Mouse (Mus musculus): ENCODE measurements around the gene Ctbs. TPM values are rescaled to one million over a fixed set of nuclear protein-coding genes. Genes with fewer than 3 reads are reported as not detected.

The Ctbs gene
- polyA plus RNA-seq, 1 experiment = 1.5 TPM

DNA sequence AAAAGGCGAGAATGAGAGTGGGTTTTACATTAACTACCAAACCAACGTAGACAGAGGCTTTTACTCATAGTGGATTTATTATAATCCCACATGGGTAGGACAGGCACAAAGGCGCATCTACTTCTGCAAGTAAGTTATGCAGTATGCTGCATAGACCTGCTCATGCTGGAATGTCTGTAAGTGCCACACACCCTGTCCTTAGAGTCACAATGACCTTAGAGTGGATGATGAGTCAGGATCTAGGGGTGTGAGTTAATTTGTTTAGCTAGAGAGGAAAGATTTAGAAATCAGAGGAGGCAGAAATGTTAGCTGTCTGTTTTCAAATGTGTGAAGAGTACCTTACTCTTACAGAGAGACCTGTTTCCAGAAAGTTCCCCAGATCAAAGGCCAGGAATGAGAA, 2.0 kb upstream of the Ctbs start:
- TF ChIP-seq CTCF (IDR thresholded peaks at IDR 0.05; ENCODE audit: control insufficient read depth, insufficient read depth, insufficient read length) (no peak), CEBPB (IDR thresholded peaks at IDR 0.05; ENCODE audit: low read depth) (no peak), MYOG (IDR thresholded peaks at IDR 0.05; ENCODE audit: control insufficient read depth, extremely low read depth, insufficient read length) (no peak), MAX (IDR thresholded peaks at IDR 0.05) (no peak), MYOD1 (IDR thresholded peaks at IDR 0.05; ENCODE audit: control insufficient read depth, insufficient read length, low read depth) (no peak), FOSL1 (IDR thresholded peaks at IDR 0.05; ENCODE audit: insufficient read depth, low read length, poor library complexity, severe bottlenecking) (no peak), USF1 (IDR thresholded peaks at IDR 0.05; ENCODE audit: low read depth) (no peak)
- no peaks in the 10 kb centered on the region for H3K79me2 ChIP-seq (ENCODE audit: control insufficient read depth, insufficient read depth)
- H3ac ChIP-seq (ENCODE audit: control insufficient read depth, insufficient read length, low read depth) = no peak overlapping the region
- H3K79me3 ChIP-seq (ENCODE audit: low read depth) = no peaks in the 10 kb centered on the region
- no peak overlapping the region for H3K4me3 ChIP-seq (ENCODE audit: insufficient read depth, poor library complexity, severe bottlenecking)
- H3K36me3 ChIP-seq (ENCODE audit: control insufficient read depth, insufficient read depth) = no peaks in the 10 kb centered on the region
- no peaks in the 10 kb centered on the region for H3K27me3 ChIP-seq (ENCODE audit: control insufficient read depth, insufficient read depth, insufficient read length)

GRCm38 (mm10) chr3:146448372-146448771, 1.2 kb upstream of the Ctbs start:
- no peak for TF ChIP-seq MYOG (IDR thresholded peaks at IDR 0.05; ENCODE audit: control insufficient read depth, extremely low read depth, insufficient read length)
- TF ChIP-seq FOSL1 (IDR thresholded peaks at IDR 0.05; ENCODE audit: insufficient read depth, low read length, poor library complexity, severe bottlenecking) = no peak
- TF ChIP-seq CTCF (IDR thresholded peaks at IDR 0.05; ENCODE audit: control insufficient read depth, insufficient read depth, insufficient read length) = no peak
- no peak for TF ChIP-seq USF1 (IDR thresholded peaks at IDR 0.05; ENCODE audit: low read depth)
- no peak for TF ChIP-seq MAX (IDR thresholded peaks at IDR 0.05)
- TF ChIP-seq MYOD1 (IDR thresholded peaks at IDR 0.05; ENCODE audit: control insufficient read depth, insufficient read length, low read depth) = no peak
- no peak for TF ChIP-seq CEBPB (IDR thresholded peaks at IDR 0.05; ENCODE audit: low read depth)
- Histone ChIP-seq H3K36me3 (ENCODE audit: control insufficient read depth, insufficient read depth) (no peaks in the 10 kb centered on the region), H3K4me3 (ENCODE audit: insufficient read depth, poor library complexity, severe bottlenecking) (no peak overlapping the region), H3ac (ENCODE audit: control insufficient read depth, insufficient read length, low read depth) (no peak overlapping the region), H3K79me3 (ENCODE audit: low read depth) (no peaks in the 10 kb centered on the region), H3K79me2 (ENCODE audit: control insufficient read depth, insufficient read depth) (no peaks in the 10 kb centered on the region), H3K27me3 (ENCODE audit: control insufficient read depth, insufficient read depth, insufficient read length) (no peaks in the 10 kb centered on the region)

DNA sequence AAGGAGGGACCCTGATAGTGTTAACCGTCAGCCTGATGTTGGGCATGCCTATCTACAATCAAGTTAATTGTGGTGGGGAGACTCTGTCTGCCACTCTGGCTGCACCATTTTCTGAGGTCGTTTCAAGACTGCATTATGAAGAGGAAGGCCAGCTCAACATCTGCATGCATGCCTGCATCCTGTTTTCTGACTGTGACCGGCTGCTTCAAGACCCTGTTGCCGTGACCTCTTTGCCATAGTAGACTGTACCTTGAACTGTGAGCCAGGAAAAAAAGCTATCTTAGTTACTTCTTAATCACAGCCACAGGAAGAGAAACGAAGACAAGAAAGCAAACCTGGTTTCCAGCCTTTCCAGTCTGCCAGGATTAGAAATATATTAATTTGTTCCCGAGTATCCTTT, 626 bp upstream of the Ctbs start:
- Histone ChIP-seq H3K27me3 (ENCODE audit: control insufficient read depth, insufficient read depth, insufficient read length) (no peaks in the 10 kb centered on the region), H3ac (ENCODE audit: control insufficient read depth, insufficient read length, low read depth) (no peak overlapping the region), H3K4me3 (ENCODE audit: insufficient read depth, poor library complexity, severe bottlenecking) (no peak overlapping the region), H3K79me2 (ENCODE audit: control insufficient read depth, insufficient read depth) (no peaks in the 10 kb centered on the region), H3K79me3 (ENCODE audit: low read depth) (no peaks in the 10 kb centered on the region), H3K36me3 (ENCODE audit: control insufficient read depth, insufficient read depth) (no peaks in the 10 kb centered on the region)
- no peak for TF ChIP-seq USF1 (IDR thresholded peaks at IDR 0.05; ENCODE audit: low read depth)
- no peak for TF ChIP-seq MAX (IDR thresholded peaks at IDR 0.05)
- no peak for TF ChIP-seq MYOD1 (IDR thresholded peaks at IDR 0.05; ENCODE audit: control insufficient read depth, insufficient read length, low read depth)

DNA sequence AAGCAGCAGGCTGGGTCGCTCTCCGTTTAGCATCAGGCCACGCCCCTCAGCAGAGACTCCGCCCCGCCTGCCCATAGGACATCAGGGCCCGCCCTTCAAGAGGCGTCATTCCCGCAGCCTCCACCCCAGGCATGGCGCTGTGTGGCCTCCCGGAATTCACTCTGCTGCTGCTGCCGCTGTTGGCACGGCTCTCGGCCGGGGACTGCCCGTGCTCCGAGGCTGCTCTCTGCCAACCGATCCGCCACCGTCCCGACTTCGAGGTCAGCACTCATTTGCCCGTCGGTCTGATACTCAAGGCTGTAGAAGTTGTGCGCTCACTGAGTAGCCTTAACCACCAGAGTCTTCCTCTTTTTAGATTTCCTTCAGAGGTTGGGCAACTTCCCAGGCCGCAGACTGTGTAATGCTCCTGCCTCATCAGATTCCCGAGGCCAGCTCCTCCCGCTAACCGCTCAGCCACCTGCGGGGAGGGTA, 811 bp downstream of the Ctbs start:
- Histone ChIP-seq H3K27me3 (ENCODE audit: control insufficient read depth, insufficient read depth, insufficient read length) (no peaks in the 10 kb centered on the region), H3ac (ENCODE audit: control insufficient read depth, insufficient read length, low read depth) (peak overlapping the region; percentile 68), H3K79me3 (ENCODE audit: low read depth) (no peaks in the 10 kb centered on the region), H3K79me2 (ENCODE audit: control insufficient read depth, insufficient read depth) (no peaks in the 10 kb centered on the region), H3K4me3 (ENCODE audit: insufficient read depth, poor library complexity, severe bottlenecking) (peak overlapping the region; percentile 43), H3K36me3 (ENCODE audit: control insufficient read depth, insufficient read depth) (no peaks in the 10 kb centered on the region)
- TF ChIP-seq CEBPB (IDR thresholded peaks at IDR 0.05; ENCODE audit: low read depth) = peak; percentile 55
- no peak for TF ChIP-seq MAX (IDR thresholded peaks at IDR 0.05)
- TF ChIP-seq MYOG (IDR thresholded peaks at IDR 0.05; ENCODE audit: control insufficient read depth, extremely low read depth, insufficient read length) = no peak
- TF ChIP-seq USF1 (IDR thresholded peaks at IDR 0.05; ENCODE audit: low read depth) = no peak
- TF ChIP-seq MYOD1 (IDR thresholded peaks at IDR 0.05; ENCODE audit: control insufficient read depth, insufficient read length, low read depth) = no peak
- TF ChIP-seq CTCF (IDR thresholded peaks at IDR 0.05; ENCODE audit: control insufficient read depth, insufficient read depth, insufficient read length) = no peak

DNA sequence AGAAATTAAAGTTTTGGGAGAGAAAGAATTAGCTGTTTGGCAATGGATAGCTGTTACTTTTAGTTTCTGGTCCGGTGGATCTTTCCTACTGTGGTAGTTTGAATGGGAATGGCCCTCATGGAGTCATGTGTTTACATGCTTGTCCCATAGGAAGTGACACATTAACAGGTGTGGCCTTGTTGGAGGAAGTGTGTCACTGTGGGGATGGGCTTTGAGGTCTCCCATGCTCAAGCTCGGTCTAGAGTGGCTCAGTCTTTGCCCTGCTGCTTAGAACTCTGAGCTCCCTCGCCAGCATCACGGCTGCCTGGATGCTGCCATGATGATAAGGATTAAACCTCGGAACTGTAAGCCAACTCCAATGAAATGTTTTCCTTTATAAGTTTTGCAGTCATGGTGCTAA, 1.8 kb downstream of the Ctbs start:
- no peaks in the 10 kb centered on the region for H3K36me3 ChIP-seq (ENCODE audit: control insufficient read depth, insufficient read depth)
- no peak overlapping the region for H3K4me3 ChIP-seq (ENCODE audit: insufficient read depth, poor library complexity, severe bottlenecking)
- H3K79me3 ChIP-seq (ENCODE audit: low read depth) = no peaks in the 10 kb centered on the region
- TF ChIP-seq MAX (IDR thresholded peaks at IDR 0.05) (no peak), CTCF (IDR thresholded peaks at IDR 0.05; ENCODE audit: control insufficient read depth, insufficient read depth, insufficient read length) (no peak), CEBPB (IDR thresholded peaks at IDR 0.05; ENCODE audit: low read depth) (no peak), MYOD1 (IDR thresholded peaks at IDR 0.05; ENCODE audit: control insufficient read depth, insufficient read length, low read depth) (no peak), USF1 (IDR thresholded peaks at IDR 0.05; ENCODE audit: low read depth) (no peak), MYOG (IDR thresholded peaks at IDR 0.05; ENCODE audit: control insufficient read depth, extremely low read depth, insufficient read length) (no peak), FOSL1 (IDR thresholded peaks at IDR 0.05; ENCODE audit: insufficient read depth, low read length, poor library complexity, severe bottlenecking) (no peak)
- H3K79me2 ChIP-seq (ENCODE audit: control insufficient read depth, insufficient read depth) = no peaks in the 10 kb centered on the region
- H3ac ChIP-seq (ENCODE audit: control insufficient read depth, insufficient read length, low read depth) = no peak overlapping the region
- H3K27me3 ChIP-seq (ENCODE audit: control insufficient read depth, insufficient read depth, insufficient read length) = no peaks in the 10 kb centered on the region

- Histone ChIP-seq H3ac (ENCODE audit: control insufficient read depth, insufficient read length, low read depth) (no peak overlapping the region), H3K27me3 (ENCODE audit: control insufficient read depth, insufficient read depth, insufficient read length) (no peaks in the 10 kb centered on the region), H3K79me3 (ENCODE audit: low read depth) (no peaks in the 10 kb centered on the region), H3K79me2 (ENCODE audit: control insufficient read depth, insufficient read depth) (no peaks in the 10 kb centered on the region), H3K4me3 (ENCODE audit: insufficient read depth, poor library complexity, severe bottlenecking) (no peak overlapping the region), H3K36me3 (ENCODE audit: control insufficient read depth, insufficient read depth) (no peaks in the 10 kb centered on the region)
- TF ChIP-seq FOSL1 (IDR thresholded peaks at IDR 0.05; ENCODE audit: insufficient read depth, low read length, poor library complexity, severe bottlenecking) (no peak), MYOD1 (IDR thresholded peaks at IDR 0.05; ENCODE audit: control insufficient read depth, insufficient read length, low read depth) (no peak), CEBPB (IDR thresholded peaks at IDR 0.05; ENCODE audit: low read depth) (no peak), CTCF (IDR thresholded peaks at IDR 0.05; ENCODE audit: control insufficient read depth, insufficient read depth, insufficient read length) (no peak), MAX (IDR thresholded peaks at IDR 0.05) (no peak), MYOG (IDR thresholded peaks at IDR 0.05; ENCODE audit: control insufficient read depth, extremely low read depth, insufficient read length) (no peak), USF1 (IDR thresholded peaks at IDR 0.05; ENCODE audit: low read depth) (no peak)
Observed at GRCm38 (mm10) chr3:146462939-146463338, 13.3 kb downstream of the Ctbs start.

Measured in C2C12 (cell line).